Mouse (Mus musculus): ENCODE measurements around the gene Rps6kl1.

Gene Rps6kl1

GRCm38 (mm10) chr12:85136627-85137026 is 14.4 kb downstream of the Rps6kl1 start:
- peak; percentile 91 for DNase-seq

GRCm38 (mm10) chr12:85135513-85136470 is 15.3 kb downstream of the Rps6kl1 start:
- DNase-seq = peak; percentile 93

GRCm38 (mm10) chr12:85134043-85134794 is 16.8 kb downstream of the Rps6kl1 start:
- peak; percentile 57 for DNase-seq

GRCm38 (mm10) chr12:85131361-85131760 is 19.7 kb downstream of the Rps6kl1 start:
- DNase-seq = peak; percentile 71

GRCm38 (mm10) chr12:85129426-85129978 is 21.6 kb downstream of the Rps6kl1 start:
- peak; percentile 78 for DNase-seq

GRCm38 (mm10) chr12:85126986-85127603 is 24.0 kb downstream of the Rps6kl1 start:
- peak; percentile 67 for DNase-seq

- DNase-seq = no peak
Measured at GRCm38 (mm10) chr12:85124751-85125150, 26.3 kb downstream of the Rps6kl1 start.

GRCm38 (mm10) chr12:85123645-85124044 is 27.4 kb downstream of the Rps6kl1 start:
- peak; percentile 85 for DNase-seq

GRCm38 (mm10) chr12:85123108-85123530 is 27.9 kb downstream of the Rps6kl1 start:
- peak; percentile 89 for DNase-seq

- DNase-seq = peak; percentile 70
Measured at GRCm38 (mm10) chr12:85121806-85122459, 29.1 kb downstream of the Rps6kl1 start.

- peak; percentile 64 for DNase-seq
Measured at GRCm38 (mm10) chr12:85115678-85116077, 35.4 kb downstream of the Rps6kl1 start.

- DNase-seq = no peak
Measured at GRCm38 (mm10) chr12:85113917-85114316, 37.1 kb downstream of the Rps6kl1 start.

GRCm38 (mm10) chr12:85113337-85113736 is 37.7 kb downstream of the Rps6kl1 start:
- no peak for DNase-seq

GRCm38 (mm10) chr12:85112550-85113251 is 38.4 kb downstream of the Rps6kl1 start:
- no peak for DNase-seq

- peak; percentile 99 for DNase-seq
Measured at GRCm38 (mm10) chr12:85110698-85111592, 40.1 kb downstream of the Rps6kl1 start, which contains the start of the genes Prox2 and Dlst. Gene Prox2 (minus strand): TSS chr12:85110759. Gene Dlst (plus strand): TSS chr12:85110833.

- DNase-seq = peak; percentile 91
Measured at GRCm38 (mm10) chr12:85110011-85110697, 40.9 kb downstream of the Rps6kl1 start.

GRCm38 (mm10) chr12:85109426-85109825 is 41.6 kb downstream of the Rps6kl1 start:
- no peak for DNase-seq

GRCm38 (mm10) chr12:85108643-85109042 is 42.4 kb downstream of the Rps6kl1 start:
- no peak for DNase-seq

GRCm38 (mm10) chr12:85106292-85106691 is 44.8 kb downstream of the Rps6kl1 start:
- no peak for DNase-seq

- DNase-seq = no peak
Measured at GRCm38 (mm10) chr12:85104789-85105188, 46.3 kb downstream of the Rps6kl1 start.

Data from heart, adult 11 months (tissue).